Mouse (Mus musculus) megakaryocyte, embryonic 14.5 days (primary cell): ENCODE results near the gene Olfr473.

ENCODE experiments used
- FLI1 ChIP-seq: IDR thresholded peaks from 2 replicates; pipeline ENCODE4 v1.6.1; 2012; ENCODE audit warnings: low read length, inconsistent platforms, mixed read lengths
- GATA1 ChIP-seq: IDR thresholded peaks from 3 replicates; pipeline ENCODE4 v1.6.1; 2012; ENCODE audit warnings: mixed read lengths, low read length, inconsistent platforms, borderline replicate concordance

DNA sequence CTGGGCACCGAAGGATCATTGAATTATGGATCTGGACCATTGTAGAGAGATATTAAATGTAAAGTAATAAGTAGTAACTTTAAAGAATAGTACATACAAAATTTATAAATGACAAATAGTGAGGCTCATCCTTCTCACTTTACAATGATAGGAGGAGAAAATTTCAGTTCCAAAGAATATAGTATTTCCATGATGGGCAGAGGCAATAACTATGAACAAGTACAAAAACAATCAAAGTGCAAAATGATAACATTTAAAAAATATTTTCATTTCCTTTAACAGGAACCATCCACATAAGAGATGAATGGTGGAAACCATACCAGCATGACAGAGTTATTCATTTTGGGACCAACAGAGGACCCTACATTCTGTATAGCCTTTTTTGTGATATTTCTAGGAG, 24.1 kb downstream of the Olfr473 start, which contains the start of gene Olfr474:
- TF ChIP-seq GATA1 (no peak), FLI1 (no peak)
